ENCODE assay signal across 10 mouse cellular contexts in the genomic region with DNA sequence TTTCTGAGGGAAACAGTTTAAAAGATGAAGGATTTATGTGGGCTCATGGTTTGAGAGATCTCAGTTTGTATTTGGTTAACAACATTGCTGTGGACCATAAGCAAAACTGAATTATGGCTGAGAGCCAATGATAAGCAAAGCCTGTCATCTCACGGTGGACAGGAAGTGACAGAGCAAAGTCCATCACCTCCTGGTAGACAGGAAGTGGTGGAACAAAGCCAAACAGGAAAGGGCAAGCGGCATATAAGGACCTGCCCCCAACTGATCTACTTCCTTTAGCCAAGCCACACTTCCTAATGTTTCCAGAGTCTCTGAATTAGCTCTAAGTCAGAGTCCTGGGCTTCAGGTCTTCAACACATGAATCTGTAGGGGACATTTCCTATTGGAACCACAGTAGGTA. TPM values are rescaled to one million over a fixed set of nuclear protein-coding genes. Genes with fewer than 3 reads are reported as not detected.
DNase-seq lines count a peak whose midpoint lies in the region; ATAC-seq lines count a peak whose summit lies in the region.
"Had no signal": no experiment of that assay in that cellular context is flagged by ENCODE, and none has a peak within 500 bp of the region (broad histone marks: within the 10 kb centered on the region; RNA-seq: fewer than 3 reads in every experiment).

No protein-coding gene starts in this region.

- H3K9me3 ChIP-seq in heart, embryonic 15.5 days (replicated peaks), result no peaks in the 10 kb centered on the region
- no peaks in the 10 kb centered on the region for H3K9me3 ChIP-seq in limb, embryonic 10.5 days (replicated peaks)
- H3K9me3 ChIP-seq in megakaryocyte, embryonic 14.5 days, result peaks cover 7% of the 10 kb centered on the region
- H3K9me3 ChIP-seq: hindbrain, embryonic 10.5 days had no signal

- H3K9ac ChIP-seq in heart, embryonic 15.5 days, result no peak overlapping the region

- no peak for DNase-seq in limb, embryonic 10.5 days (ENCODE audit: low spot score)
- no peak for DNase-seq in frontal cortex, postnatal 36 days (ENCODE audit: low spot score in 2 of 2)
- no peak for DNase-seq in thymus, postnatal 0 days (ENCODE audit: low spot score)
- DNase-seq in layer of hippocampus, postnatal 25 days (ENCODE audit: extremely low spot score in 1 of 2, low spot score in 1 of 2), result no peak
- DNase-seq: embryo, embryonic 11 days; thymus, adult 2 months had no signal

- H3K27ac ChIP-seq in heart, embryonic 15.5 days, result peak overlapping the region; percentile 68
- peak overlapping the region; percentile 63; the same call in 1 of the 2 replicates for H3K27ac ChIP-seq in limb, embryonic 10.5 days
- H3K27ac ChIP-seq: hindbrain, embryonic 10.5 days had no signal

- ATAC-seq in common myeloid progenitor, adult 5-6 weeks (replicated peaks; ENCODE audit: low read depth, poor library complexity, severe bottlenecking), result peak; percentile 52
- no peak for ATAC-seq in heart, embryonic 15.5 days (replicated peaks; ENCODE audit: insufficient number of reproducible peaks, insufficient read depth, low FRiP score, low read depth)

- H3K27me3 ChIP-seq in heart, embryonic 15.5 days, result no peaks in the 10 kb centered on the region
- no peaks in the 10 kb centered on the region for H3K27me3 ChIP-seq in limb, embryonic 10.5 days (ENCODE audit: low read depth, poor library complexity, severe bottlenecking)
- H3K27me3 ChIP-seq in megakaryocyte, embryonic 14.5 days (replicated peaks), result no peaks in the 10 kb centered on the region

- 54% methylated on average over 2 of the region's 2 CpGs for WGBS in heart, embryonic 15.5 days
- WGBS in limb, embryonic 10.5 days, result 83% methylated on average over 2 of the region's 2 CpGs

- H3K4me3 ChIP-seq in heart, embryonic 15.5 days, result no peak overlapping the region
- no peak overlapping the region for H3K4me3 ChIP-seq in limb, embryonic 10.5 days
- H3K4me3 ChIP-seq in megakaryocyte, embryonic 14.5 days (replicated peaks), result peak overlapping the region; percentile 82
- H3K4me3 ChIP-seq: hindbrain, embryonic 10.5 days had no signal

- H3K4me2 ChIP-seq in heart, embryonic 15.5 days, result no peak overlapping the region

- peaks cover 40% of the 10 kb centered on the region for H3K4me1 ChIP-seq in heart, embryonic 15.5 days (replicated peaks)
- H3K4me1 ChIP-seq in limb, embryonic 10.5 days, result peaks cover 5% of the 10 kb centered on the region; the same call in 1 of the 2 replicates
- peaks cover 90% of the 10 kb centered on the region for H3K4me1 ChIP-seq in megakaryocyte, embryonic 14.5 days
- H3K4me1 ChIP-seq: hindbrain, embryonic 10.5 days had no signal

- peaks cover 7% of the 10 kb centered on the region for H3K36me3 ChIP-seq in heart, embryonic 15.5 days
- H3K36me3 ChIP-seq in limb, embryonic 10.5 days, result 0 out of 2 replicates have a peak, but pooled peaks cover 4% of the 10 kb centered on the region
- peaks cover 77% of the 10 kb centered on the region for H3K36me3 ChIP-seq in megakaryocyte, embryonic 14.5 days (replicated peaks; ENCODE audit: low read length)

RNA-seq across cellular contexts. Expression of a gene that starts 37.1 kb away (rescaled TPM):
- total RNA-seq in common myeloid progenitor, adult 5-6 weeks (2017), result 44.7 and 86.3 TPM in 2 replicates
- polyA plus RNA-seq in heart, embryonic 15.5 days (2015; fragmentation: Nextera tagmentation; extraction: Ambion mirVana), result 9.0 and 11.2 TPM in 2 replicates
- 4.2 and 4.7 TPM in 2 replicates for polyA plus RNA-seq in limb, embryonic 10.5 days (2016; fragmentation: Nextera tagmentation; extraction: Ambion mirVana)
- polyA plus RNA-seq in megakaryocyte, embryonic 14.5 days (2012; ENCODE audit: insufficient read depth, low replicate concordance), result 117 and 151 TPM in 2 replicates
- polyA plus RNA-seq in thymus, postnatal 0 days (2015; fragmentation: Nextera tagmentation; extraction: Ambion mirVana), result 7.0 and 7.9 TPM in 2 replicates
- 1 to 10 TPM; 2.5 to 3.1 TPM for total RNA-seq in layer of hippocampus, postnatal 25 days (2021)
